Mouse (Mus musculus): ENCODE results near the gene Slc30a2. TPM values are rescaled to one million over a fixed set of nuclear protein-coding genes. Genes with fewer than 3 reads are reported as not detected.

Slc30a2 gene
- polyA plus RNA-seq, 1 experiment from 2014 or later = not detected

- no peak overlapping the region for H3K27ac ChIP-seq
- ATAC-seq (ENCODE audit: low FRiP score) = no peak
- H3K4me1 ChIP-seq = peaks cover 10% of the 10 kb centered on the region
- no peaks in the 10 kb centered on the region for H3K36me3 ChIP-seq (replicated peaks)
- no peak overlapping the region for H3K4me2 ChIP-seq
- 0 out of 2 replicates have a peak, but pooled peaks cover 4% of the 10 kb centered on the region for H3K9me3 ChIP-seq
- no peak overlapping the region for H3K9ac ChIP-seq
- no peaks in the 10 kb centered on the region for H3K27me3 ChIP-seq
- WGBS = 90% methylated on average over 7 of the region's 7 CpGs
- no peak overlapping the region for H3K4me3 ChIP-seq (replicated peaks)
These were observed 32.9 kb upstream of the Slc30a2 start for GRCm38 (mm10) chr4:134310106-134310505.

GRCm38 (mm10) chr4:134310656-134311055, 32.3 kb upstream of the Slc30a2 start:
- Histone ChIP-seq H3K9me3 (0 out of 2 replicates have a peak, but pooled peaks cover 4% of the 10 kb centered on the region), H3K27ac (no peak overlapping the region), H3K4me1 (peaks cover 10% of the 10 kb centered on the region), H3K36me3 (replicated peaks) (no peaks in the 10 kb centered on the region), H3K27me3 (no peaks in the 10 kb centered on the region), H3K4me3 (replicated peaks) (no peak overlapping the region), H3K4me2 (no peak overlapping the region), H3K9ac (no peak overlapping the region)
- ATAC-seq (ENCODE audit: low FRiP score) = no peak
- 93% methylated on average over 9 of the region's 9 CpGs for WGBS

- Histone ChIP-seq H3K4me2 (no peak overlapping the region), H3K27ac (no peak overlapping the region), H3K9me3 (0 out of 2 replicates have a peak, but pooled peaks cover 4% of the 10 kb centered on the region), H3K36me3 (replicated peaks) (no peaks in the 10 kb centered on the region), H3K4me1 (peaks cover 10% of the 10 kb centered on the region), H3K4me3 (replicated peaks) (no peak overlapping the region), H3K9ac (no peak overlapping the region), H3K27me3 (no peaks in the 10 kb centered on the region)
- no peak for ATAC-seq (ENCODE audit: low FRiP score)
- WGBS = 89% methylated on average over 9 of the region's 9 CpGs
These were observed 31.2 kb upstream of the Slc30a2 start for GRCm38 (mm10) chr4:134311784-134312183.

GRCm38 (mm10) chr4:134312341-134312740, 30.6 kb upstream of the Slc30a2 start:
- no peak overlapping the region for H3K4me2 ChIP-seq
- peaks cover 6% of the 10 kb centered on the region for H3K4me1 ChIP-seq
- no peak overlapping the region for H3K9ac ChIP-seq
- no peak overlapping the region for H3K27ac ChIP-seq
- whole genome bisulfite sequencing = 93% methylated on average over 5 of the region's 5 CpGs
- no peak for ATAC-seq (ENCODE audit: low FRiP score)
- H3K27me3 ChIP-seq = no peaks in the 10 kb centered on the region
- H3K4me3 ChIP-seq (replicated peaks) = no peak overlapping the region
- H3K9me3 ChIP-seq = 0 out of 2 replicates have a peak, but pooled peaks cover 4% of the 10 kb centered on the region
- H3K36me3 ChIP-seq (replicated peaks) = no peaks in the 10 kb centered on the region

- no peaks in the 10 kb centered on the region for H3K36me3 ChIP-seq (replicated peaks)
- no peak overlapping the region for H3K4me3 ChIP-seq (replicated peaks)
- peaks cover under 1% of the 10 kb centered on the region; the same call in 1 of the 2 replicates for H3K4me1 ChIP-seq
- no peak for ATAC-seq (ENCODE audit: low FRiP score)
- H3K27ac ChIP-seq = no peak overlapping the region
- WGBS = 98% methylated on average over 6 of the region's 6 CpGs
- no peak overlapping the region for H3K4me2 ChIP-seq
- H3K9me3 ChIP-seq = 0 out of 2 replicates have a peak, but pooled peaks cover 4% of the 10 kb centered on the region
- no peak overlapping the region for H3K9ac ChIP-seq
- H3K27me3 ChIP-seq = no peaks in the 10 kb centered on the region
These were observed 30.1 kb upstream of the Slc30a2 start for GRCm38 (mm10) chr4:134312901-134313300.

GRCm38 (mm10) chr4:134314081-134314655, 28.8 kb upstream of the Slc30a2 start:
- Histone ChIP-seq H3K27ac (no peak overlapping the region), H3K4me3 (replicated peaks) (no peak overlapping the region), H3K4me1 (no peaks in the 10 kb centered on the region; the same call in 1 of the 2 replicates), H3K9ac (no peak overlapping the region), H3K36me3 (replicated peaks) (no peaks in the 10 kb centered on the region), H3K9me3 (0 out of 2 replicates have a peak, but pooled peaks cover 4% of the 10 kb centered on the region), H3K4me2 (no peak overlapping the region), H3K27me3 (0 out of 2 replicates have a peak, but pooled peaks cover 3% of the 10 kb centered on the region)
- 78% methylated on average over 4 of the region's 4 CpGs for WGBS
- no peak for ATAC-seq (ENCODE audit: low FRiP score)

GRCm38 (mm10) chr4:134314876-134315275, 28.1 kb upstream of the Slc30a2 start, which contains the start of gene Trim63:
TSS of gene Trim63 (plus strand) at chr4:134315120.
- 0 out of 2 replicates have a peak, but pooled peaks cover 4% of the 10 kb centered on the region for H3K9me3 ChIP-seq
- H3K4me1 ChIP-seq = no peaks in the 10 kb centered on the region; the same call in 1 of the 2 replicates
- peaks cover 5% of the 10 kb centered on the region; the same call in 1 of the 2 replicates for H3K27me3 ChIP-seq
- no peak within 1 kb of the TSS for H3K4me2 ChIP-seq
- H3K36me3 ChIP-seq (replicated peaks) = no peaks in the 10 kb centered on the region
- no peak within 1 kb of the TSS for H3K27ac ChIP-seq
- no peak within 1 kb of the TSS for H3K4me3 ChIP-seq (replicated peaks)
- no peak for ATAC-seq (ENCODE audit: low FRiP score)
- no peak within 1 kb of the TSS for H3K9ac ChIP-seq
- 53% methylated on average over 11 of the region's 11 CpGs for WGBS

GRCm38 (mm10) chr4:134315470-134315869, 27.5 kb upstream of the Slc30a2 start:
- 80% methylated on average over 8 of the region's 9 CpGs for WGBS
- H3K36me3 ChIP-seq (replicated peaks) = no peaks in the 10 kb centered on the region
- no peak overlapping the region for H3K4me3 ChIP-seq (replicated peaks)
- H3K4me1 ChIP-seq = no peaks in the 10 kb centered on the region; the same call in 1 of the 2 replicates
- H3K9ac ChIP-seq = no peak overlapping the region
- no peak overlapping the region for H3K4me2 ChIP-seq
- no peak overlapping the region for H3K27ac ChIP-seq
- 0 out of 2 replicates have a peak, but pooled peaks cover 4% of the 10 kb centered on the region for H3K9me3 ChIP-seq
- H3K27me3 ChIP-seq = peaks cover 7% of the 10 kb centered on the region; the same call in 1 of the 2 replicates
- no peak for ATAC-seq (ENCODE audit: low FRiP score)

GRCm38 (mm10) chr4:134316390-134316789, 26.6 kb upstream of the Slc30a2 start:
- Histone ChIP-seq H3K4me2 (no peak overlapping the region), H3K4me1 (no peaks in the 10 kb centered on the region; the same call in 1 of the 2 replicates), H3K36me3 (replicated peaks) (no peaks in the 10 kb centered on the region), H3K27me3 (peaks cover 9% of the 10 kb centered on the region; the same call in 1 of the 2 replicates), H3K9me3 (0 out of 2 replicates have a peak, but pooled peaks cover 4% of the 10 kb centered on the region), H3K27ac (no peak overlapping the region), H3K9ac (no peak overlapping the region), H3K4me3 (replicated peaks) (no peak overlapping the region)
- ATAC-seq (ENCODE audit: low FRiP score) = no peak
- WGBS = 55% methylated on average over 16 of the region's 16 CpGs

- H3K4me2 ChIP-seq = no peak overlapping the region
- no peaks in the 10 kb centered on the region for H3K36me3 ChIP-seq (replicated peaks)
- no peak overlapping the region for H3K4me3 ChIP-seq (replicated peaks)
- no peak overlapping the region for H3K27ac ChIP-seq
- H3K9me3 ChIP-seq = no peaks in the 10 kb centered on the region
- whole genome bisulfite sequencing = 85% methylated on average over 5 of the region's 5 CpGs
- no peaks in the 10 kb centered on the region; the same call in 1 of the 2 replicates for H3K4me1 ChIP-seq
- H3K27me3 ChIP-seq = peaks cover 12% of the 10 kb centered on the region; the same call in 1 of the 2 replicates
- H3K9ac ChIP-seq = no peak overlapping the region
- ATAC-seq (ENCODE audit: low FRiP score) = no peak
These were observed 23.9 kb upstream of the Slc30a2 start for GRCm38 (mm10) chr4:134319074-134319473.

- ATAC-seq (ENCODE audit: low FRiP score) = no peak
- no peaks in the 10 kb centered on the region for H3K9me3 ChIP-seq
- peaks cover 12% of the 10 kb centered on the region; the same call in 1 of the 2 replicates for H3K27me3 ChIP-seq
- no peaks in the 10 kb centered on the region for H3K36me3 ChIP-seq (replicated peaks)
- H3K9ac ChIP-seq = no peak overlapping the region
- no peak overlapping the region for H3K4me3 ChIP-seq (replicated peaks)
- H3K4me2 ChIP-seq = no peak overlapping the region
- WGBS = 84% methylated on average over 5 of the region's 5 CpGs
- no peaks in the 10 kb centered on the region; the same call in 1 of the 2 replicates for H3K4me1 ChIP-seq
- no peak overlapping the region for H3K27ac ChIP-seq
These were observed 23.3 kb upstream of the Slc30a2 start for GRCm38 (mm10) chr4:134319674-134320073.

GRCm38 (mm10) chr4:134321524-134321923, 21.5 kb upstream of the Slc30a2 start:
- H3K4me1 ChIP-seq = no peaks in the 10 kb centered on the region
- 78% methylated on average over 3 of the region's 3 CpGs for WGBS
- H3K27me3 ChIP-seq = peaks cover 12% of the 10 kb centered on the region; the same call in 1 of the 2 replicates
- no peak overlapping the region for H3K4me3 ChIP-seq (replicated peaks)
- no peak overlapping the region for H3K27ac ChIP-seq
- ATAC-seq (ENCODE audit: low FRiP score) = no peak
- H3K9me3 ChIP-seq = no peaks in the 10 kb centered on the region
- no peak overlapping the region for H3K4me2 ChIP-seq
- H3K36me3 ChIP-seq (replicated peaks) = no peaks in the 10 kb centered on the region
- H3K9ac ChIP-seq = no peak overlapping the region
